Mouse (Mus musculus) bone marrow, adult 2 months (tissue): ENCODE results near the gene Kcnq1. TPM values are rescaled to one million over a fixed set of nuclear protein-coding genes. Genes with fewer than 3 reads are reported as not detected.

Source experiments
- H3K27ac ChIP-seq: fragments of 200-500 bp; 2 replicates; pipeline ENCODE4 v1.5.1; 2012; ENCODE audit warnings: low read depth, mild to moderate bottlenecking, control low read depth, inconsistent platforms, low read length; ENCODE audit not compliant: control insufficient read depth, poor library complexity, insufficient read depth
- H3K4me1 ChIP-seq: fragments of 200-500 bp; 2 replicates; pipeline ENCODE4 v1.6.1; 2011; ENCODE audit warnings: low read length; ENCODE audit not compliant: control insufficient read depth, insufficient read depth
- H3K4me3 ChIP-seq: fragments of 200-500 bp; replicated peaks from 2 replicates; pipeline ENCODE3; 2011; ENCODE audit warnings: mild to moderate bottlenecking, low read depth, low read length, control low read depth; ENCODE audit not compliant: control insufficient read depth
- CTCF ChIP-seq: fragments of 200-500 bp; IDR thresholded peaks from 2 replicates; pipeline ENCODE4 v1.5.1; 2011; ENCODE audit warnings: low read length, control low read depth; ENCODE audit not compliant: control insufficient read depth, insufficient read depth
- POLR2A ChIP-seq: fragments of 200-500 bp; IDR thresholded peaks from 2 replicates; pipeline ENCODE4 v1.6.1; 2011; ENCODE audit warnings: low read depth, mild to moderate bottlenecking, control low read depth, low read length, borderline replicate concordance; ENCODE audit not compliant: control insufficient read depth
- WGBS: fragments of 180-500 bp; shearing (Covaris S2); methylation state at CpG from one replicate; pipeline ENCODE4 v1.1.7; 2018; 5-methylcytosine and 5-hydroxymethylcytosine counted together
- polyA plus RNA-seq: library from polyadenylated mRNA; stranded (reverse); fragments of >200 nt; gene quantifications from 2 replicates; pipeline ENCODE4 v1.2.4, GENCODE M21; 2011; ENCODE audit warnings: low replicate concordance; ENCODE audit not compliant: missing spikeins, insufficient read depth, insufficient read length

Gene Kcnq1
- polyA plus RNA-seq, 1 experiment, result 1.3 TPM

GRCm38 (mm10) chr7:143318512-143318911, 212.3 kb downstream of the Kcnq1 start:
- 72% methylated on average over 5 of the region's 5 CpGs for WGBS
- TF ChIP-seq POLR2A (no peak), CTCF (no peak)
- Histone ChIP-seq H3K4me3 (no peak overlapping the region), H3K4me1 (no peaks in the 10 kb centered on the region), H3K27ac (no peak overlapping the region)

- WGBS, result 76% methylated on average over 8 of the region's 8 CpGs
- no peak for TF ChIP-seq POLR2A
- TF ChIP-seq CTCF, result no peak
- no peaks in the 10 kb centered on the region for H3K4me1 ChIP-seq
- H3K4me3 ChIP-seq, result no peak overlapping the region
- no peak overlapping the region for H3K27ac ChIP-seq
These were observed 214.2 kb downstream of the Kcnq1 start for GRCm38 (mm10) chr7:143320367-143320766.

- TF ChIP-seq POLR2A (no peak), CTCF (no peak)
- H3K4me1 ChIP-seq, result no peaks in the 10 kb centered on the region
- WGBS, result 90% methylated on average over 16 of the region's 16 CpGs
- no peak overlapping the region for H3K4me3 ChIP-seq
- no peak overlapping the region for H3K27ac ChIP-seq
These were observed 218.9 kb downstream of the Kcnq1 start for GRCm38 (mm10) chr7:143325051-143325450.

GRCm38 (mm10) chr7:143328185-143328915, 222.2 kb downstream of the Kcnq1 start:
- 86% methylated on average over 18 of the region's 18 CpGs for WGBS
- Histone ChIP-seq H3K4me3 (no peak overlapping the region), H3K4me1 (no peaks in the 10 kb centered on the region), H3K27ac (no peak overlapping the region)
- no peak for TF ChIP-seq POLR2A
- no peak for TF ChIP-seq CTCF

- 90% methylated on average over 14 of the region's 14 CpGs for WGBS
- Histone ChIP-seq H3K4me1 (no peaks in the 10 kb centered on the region), H3K4me3 (no peak overlapping the region), H3K27ac (no peak overlapping the region)
- TF ChIP-seq CTCF (no peak), POLR2A (no peak)
These were observed 223.1 kb downstream of the Kcnq1 start for GRCm38 (mm10) chr7:143329110-143329810.

- no peak overlapping the region for H3K27ac ChIP-seq
- WGBS, result 74% methylated on average over 8 of the region's 8 CpGs
- H3K4me1 ChIP-seq, result no peaks in the 10 kb centered on the region
- no peak for TF ChIP-seq POLR2A
- no peak for TF ChIP-seq CTCF
- H3K4me3 ChIP-seq, result no peak overlapping the region
These were observed 226.9 kb downstream of the Kcnq1 start for GRCm38 (mm10) chr7:143333040-143333439.

GRCm38 (mm10) chr7:143333604-143334003, 227.4 kb downstream of the Kcnq1 start:
- 70% methylated on average over 4 of the region's 4 CpGs for WGBS
- TF ChIP-seq POLR2A, result no peak
- no peak for TF ChIP-seq CTCF
- no peaks in the 10 kb centered on the region for H3K4me1 ChIP-seq
- H3K27ac ChIP-seq, result no peak overlapping the region
- no peak overlapping the region for H3K4me3 ChIP-seq

- TF ChIP-seq POLR2A, result no peak
- TF ChIP-seq CTCF, result no peak
- Histone ChIP-seq H3K4me1 (no peaks in the 10 kb centered on the region), H3K4me3 (no peak overlapping the region), H3K27ac (no peak overlapping the region)
- 83% methylated on average over 4 of the region's 4 CpGs for whole genome bisulfite sequencing
These were observed 232.5 kb downstream of the Kcnq1 start for GRCm38 (mm10) chr7:143338690-143339089.
